Comparison of ENCODE assay signal across 8 mouse cellular contexts in the genomic region with DNA sequence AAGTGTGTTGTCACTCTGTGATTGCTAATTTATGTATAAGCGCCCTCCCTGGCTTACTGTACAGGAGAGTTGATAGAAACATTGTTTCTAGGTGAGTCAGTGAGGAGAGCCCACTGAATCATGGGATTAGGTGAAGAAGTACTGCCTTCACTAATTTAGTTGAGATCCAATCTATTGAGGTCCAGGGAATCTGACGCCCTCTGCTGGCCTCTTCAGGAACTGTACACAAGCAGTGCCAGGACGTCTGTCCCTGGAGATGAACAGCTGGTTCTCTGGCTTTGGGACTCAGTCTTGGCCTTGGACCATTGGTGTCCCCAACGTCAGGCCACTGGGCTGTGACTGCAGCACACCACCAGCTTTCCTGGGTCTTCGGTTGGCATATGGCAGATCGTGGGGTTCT. TPM values are rescaled to one million over a fixed set of nuclear protein-coding genes. Genes with fewer than 3 reads are reported as not detected.
DNase-seq lines count a peak whose midpoint lies in the region; ATAC-seq and TF ChIP-seq lines count a peak whose summit lies in the region.

No protein-coding gene starts in this region.

- no peaks in the 10 kb centered on the region for H3K36me3 ChIP-seq in heart, postnatal 0 days (replicated peaks; ENCODE audit: control insufficient read depth, insufficient read depth, low read length)
- H3K36me3 ChIP-seq in heart, embryonic 10.5 days: no peaks in the 10 kb centered on the region
- no peaks in the 10 kb centered on the region for H3K36me3 ChIP-seq in liver, embryonic 11.5 days (ENCODE audit: control insufficient read depth, insufficient read depth, low read length)
- H3K36me3 ChIP-seq in midbrain, embryonic 14.5 days (ENCODE audit: control insufficient read depth, insufficient read depth, low read length): no peaks in the 10 kb centered on the region

- H3K9me3 ChIP-seq in heart, postnatal 0 days (replicated peaks; ENCODE audit: control insufficient read depth, low read length): no peaks in the 10 kb centered on the region
- no peaks in the 10 kb centered on the region for H3K9me3 ChIP-seq in heart, embryonic 10.5 days
- H3K9me3 ChIP-seq in liver, embryonic 11.5 days (ENCODE audit: control insufficient read depth, low read length): no peaks in the 10 kb centered on the region
- no peaks in the 10 kb centered on the region for H3K9me3 ChIP-seq in midbrain, embryonic 14.5 days (ENCODE audit: control insufficient read depth, low read length)

- no peak for TF ChIP-seq EP300 in heart, postnatal 0 days (IDR thresholded peaks at IDR 0.05; ENCODE audit: low read depth)

- H3K27ac ChIP-seq in heart, postnatal 0 days (ENCODE audit: low read depth): no peak overlapping the region
- H3K27ac ChIP-seq in heart, embryonic 10.5 days: no peak overlapping the region
- no peak overlapping the region for H3K27ac ChIP-seq in liver, embryonic 11.5 days (ENCODE audit: low read depth, low read length)
- H3K27ac ChIP-seq in midbrain, embryonic 14.5 days (replicated peaks; ENCODE audit: low read depth, low read length): no peak overlapping the region

- DNase-seq in heart, postnatal 0 days (ENCODE audit: low spot score): no peak
- DNase-seq in heart, embryonic 10.5 days (ENCODE audit: low spot score): no peak
- DNase-seq in 3T3-L1 (ENCODE audit: low read depth, low spot score): peak; percentile 56
- peak; percentile 48 for DNase-seq in MEL-GATA-1-ER (ENCODE audit: extremely low read depth, low read depth)
- no peak for DNase-seq in liver, embryonic 11.5 days (ENCODE audit: low spot score)
- no peak for DNase-seq in right cerebral cortex, adult 18-20 months
- DNase-seq in midbrain, embryonic 14.5 days: no peak
- DNase-seq in left cerebral cortex, adult 8-10 months (ENCODE audit: low spot score in 2 of 2): no peak

- H3K9ac ChIP-seq in heart, postnatal 0 days (replicated peaks; ENCODE audit: low read depth, low read length): no peak overlapping the region
- no peak overlapping the region for H3K9ac ChIP-seq in liver, embryonic 11.5 days (ENCODE audit: low read depth, low read length)
- no peak overlapping the region for H3K9ac ChIP-seq in midbrain, embryonic 14.5 days (replicated peaks; ENCODE audit: low read length)

- ATAC-seq in heart, postnatal 0 days (ENCODE audit: insufficient read depth, low read depth): no peak
- ATAC-seq in liver, embryonic 11.5 days (replicated peaks; ENCODE audit: low FRiP score): 0 out of 2 replicates have a peak, but pooled peaks have one; percentile 12
- ATAC-seq in midbrain, embryonic 14.5 days (ENCODE audit: low FRiP score, low TSS enrichment): no peak

- TF ChIP-seq CTCF in heart, postnatal 0 days (IDR thresholded peaks at IDR 0.05; ENCODE audit: low read depth): peak; percentile 19; the same call in 1 of the 2 replicates

- H3K4me2 ChIP-seq in heart, postnatal 0 days (ENCODE audit: low read depth, low read length): no peak overlapping the region
- H3K4me2 ChIP-seq in liver, embryonic 11.5 days: no peak overlapping the region
- H3K4me2 ChIP-seq in midbrain, embryonic 14.5 days (ENCODE audit: low read length): no peak overlapping the region

- WGBS in heart, postnatal 0 days: 56% methylated on average over 6 of the region's 6 CpGs
- 57% methylated on average over 6 of the region's 6 CpGs for WGBS in heart, embryonic 10.5 days
- WGBS in liver, embryonic 11.5 days: 65% methylated on average over 6 of the region's 6 CpGs
- WGBS in midbrain, embryonic 14.5 days: 60% methylated on average over 6 of the region's 6 CpGs

- H3K27me3 ChIP-seq in heart, postnatal 0 days (ENCODE audit: control insufficient read depth, insufficient read depth, low read length): no peaks in the 10 kb centered on the region
- H3K27me3 ChIP-seq in heart, embryonic 10.5 days (ENCODE audit: insufficient read depth, poor library complexity, severe bottlenecking): no peaks in the 10 kb centered on the region
- no peaks in the 10 kb centered on the region for H3K27me3 ChIP-seq in liver, embryonic 11.5 days (replicated peaks; ENCODE audit: control insufficient read depth, insufficient read depth, low read length)
- H3K27me3 ChIP-seq in midbrain, embryonic 14.5 days (ENCODE audit: control insufficient read depth, insufficient read depth, low read length): no peaks in the 10 kb centered on the region

- no peak overlapping the region for H3K4me3 ChIP-seq in heart, postnatal 0 days (ENCODE audit: low read depth, low read length)
- H3K4me3 ChIP-seq in heart, embryonic 10.5 days: no peak overlapping the region
- H3K4me3 ChIP-seq in liver, embryonic 11.5 days (ENCODE audit: low read depth, low read length): no peak overlapping the region
- H3K4me3 ChIP-seq in midbrain, embryonic 14.5 days (replicated peaks; ENCODE audit: low read depth, low read length): no peak overlapping the region

- H3K4me1 ChIP-seq in heart, postnatal 0 days (ENCODE audit: control insufficient read depth, insufficient read depth): no peaks in the 10 kb centered on the region
- H3K4me1 ChIP-seq in heart, embryonic 10.5 days: peaks cover 27% of the 10 kb centered on the region
- H3K4me1 ChIP-seq in liver, embryonic 11.5 days (replicated peaks; ENCODE audit: control insufficient read depth, insufficient read depth, low read length): no peaks in the 10 kb centered on the region
- peaks cover 15% of the 10 kb centered on the region for H3K4me1 ChIP-seq in midbrain, embryonic 14.5 days (ENCODE audit: control insufficient read depth, insufficient read depth, low read length)

RNA-seq across cellular contexts. Expression of gene Alox5ap, which starts 2.7 kb away (rescaled TPM):
- total RNA-seq in heart, postnatal 0 days (2014; rRNA removed; ENCODE audit: low replicate concordance): 5.2 and 26.4 TPM in 2 replicates
- polyA plus RNA-seq in heart, postnatal 0 days (2015; fragmentation: Nextera tagmentation; extraction: Ambion mirVana): 8.9 and 9.2 TPM in 2 replicates
- polyA plus RNA-seq in heart, embryonic 10.5 days (2016; fragmentation: Nextera tagmentation; extraction: Ambion mirVana): 4.3 and 4.5 TPM in 2 replicates
- polyA plus RNA-seq in liver, embryonic 11.5 days (2014; fragmentation: Nextera tagmentation; extraction: Ambion mirVana): 20.7 and 24.4 TPM in 2 replicates
- polyA plus RNA-seq in midbrain, embryonic 14.5 days (2014; fragmentation: Nextera tagmentation; extraction: Ambion mirVana): 10.9 and 12.2 TPM in 2 replicates
- 10 to 100 TPM in 3 of 4 experiments, 1 to 10 TPM in 1; 6.7 to 14.3 (median 11.2) TPM for total RNA-seq in left cerebral cortex, adult 8-10 months (2022)

Comparison
In these comparisons a context has a peak if more than half of its experiments do, and no peak if none do; other contexts are left out.
1. DNase-seq: peak in 3T3-L1 (single experiment) and MEL-GATA-1-ER (single experiment); none in heart, postnatal 0 days (single experiment), heart, embryonic 10.5 days (single experiment), liver, embryonic 11.5 days (single experiment), right cerebral cortex, adult 18-20 months (single experiment), midbrain, embryonic 14.5 days (single experiment) and left cerebral cortex, adult 8-10 months (0 of 2).